Mouse (Mus musculus) common myeloid progenitor, adult 5-6 weeks (primary cell): Measurements from ENCODE around the gene Heatr5a. TPM values are rescaled to one million over a fixed set of nuclear protein-coding genes. Genes with fewer than 3 reads are reported as not detected.

Experiments used
- ATAC-seq: replicated peaks from 2 replicates; pipeline ENCODE4 v1.8.0; 2016; ENCODE audit warnings: low read depth, mild to moderate bottlenecking, moderate TSS enrichment, inconsistent platforms; ENCODE audit not compliant: poor library complexity, severe bottlenecking
- total RNA-seq: library from RNA; stranded (forward); fragments of 200-1000, 187-1606 nt; gene quantifications from 2 replicates; pipeline ENCODE4 v1.2.3, GENCODE M21; 2017

The Heatr5a gene
- total RNA-seq, 1 experiment from 2014 or later = 62.1 TPM

GRCm38 (mm10) chr12:51851617-51852016 lies 119.5 kb downstream of the Heatr5a start:
- ATAC-seq = 0 out of 2 replicates have a peak, but pooled peaks have one; percentile 29

DNA sequence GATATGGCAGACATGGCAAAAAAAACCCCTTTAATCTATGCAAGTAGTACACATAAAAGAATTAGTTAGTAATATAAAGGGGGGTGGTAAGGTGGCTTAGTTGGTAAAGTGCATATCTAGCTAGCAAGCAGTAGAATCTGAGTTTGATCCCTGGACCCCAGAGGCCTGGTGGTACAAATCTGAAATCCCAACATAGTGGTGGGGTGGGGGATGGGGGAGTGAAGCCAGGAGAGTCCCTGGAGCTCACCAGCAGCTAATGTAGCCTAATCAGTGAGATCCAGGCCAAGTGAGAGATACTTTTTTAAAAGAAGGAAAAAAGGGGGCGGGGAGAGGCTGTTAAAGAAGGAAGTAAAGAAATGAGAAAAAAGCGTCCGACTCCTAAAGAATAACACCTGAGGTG lies 120.0 kb downstream of the Heatr5a start:
- ATAC-seq = no peak

DNA sequence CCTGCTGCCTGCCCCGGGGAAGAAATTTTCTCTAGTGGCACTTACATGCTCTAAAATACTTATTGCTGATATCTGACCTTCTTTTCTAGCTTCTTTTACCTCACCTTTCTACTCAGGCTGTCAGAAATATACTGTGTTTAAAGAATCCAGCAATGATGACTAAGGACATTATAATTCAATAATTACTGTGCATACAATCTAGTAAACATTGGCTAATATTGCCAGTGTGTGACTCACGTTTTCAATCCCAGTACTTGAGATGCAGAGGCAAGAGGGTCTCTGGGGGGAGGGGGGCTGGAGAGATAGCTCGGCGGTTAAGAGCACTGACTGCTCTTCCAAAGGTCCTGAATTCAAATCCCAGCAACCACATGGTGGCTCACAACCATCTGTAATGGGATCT lies 120.8 kb downstream of the Heatr5a start:
- ATAC-seq = no peak

DNA sequence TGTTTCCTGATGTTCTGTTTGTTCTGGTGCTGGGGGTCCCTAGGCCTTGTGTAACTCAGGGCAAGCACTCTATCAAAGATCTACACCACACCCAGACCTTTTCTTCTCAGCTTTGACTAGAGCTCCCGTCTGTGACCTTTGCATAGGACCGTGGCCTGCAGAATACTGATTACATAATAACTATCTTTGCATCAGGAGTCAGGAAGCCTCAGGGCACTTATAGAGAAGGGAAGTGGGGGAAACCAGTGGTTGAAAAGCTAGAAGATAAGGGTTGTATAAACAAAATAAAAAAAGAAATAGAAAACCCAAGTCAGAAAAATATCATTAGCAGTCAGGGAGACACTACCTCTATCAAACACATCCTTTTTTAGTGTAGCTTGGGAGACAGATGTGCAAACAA lies 121.2 kb downstream of the Heatr5a start:
- peak; percentile 57 for ATAC-seq

DNA sequence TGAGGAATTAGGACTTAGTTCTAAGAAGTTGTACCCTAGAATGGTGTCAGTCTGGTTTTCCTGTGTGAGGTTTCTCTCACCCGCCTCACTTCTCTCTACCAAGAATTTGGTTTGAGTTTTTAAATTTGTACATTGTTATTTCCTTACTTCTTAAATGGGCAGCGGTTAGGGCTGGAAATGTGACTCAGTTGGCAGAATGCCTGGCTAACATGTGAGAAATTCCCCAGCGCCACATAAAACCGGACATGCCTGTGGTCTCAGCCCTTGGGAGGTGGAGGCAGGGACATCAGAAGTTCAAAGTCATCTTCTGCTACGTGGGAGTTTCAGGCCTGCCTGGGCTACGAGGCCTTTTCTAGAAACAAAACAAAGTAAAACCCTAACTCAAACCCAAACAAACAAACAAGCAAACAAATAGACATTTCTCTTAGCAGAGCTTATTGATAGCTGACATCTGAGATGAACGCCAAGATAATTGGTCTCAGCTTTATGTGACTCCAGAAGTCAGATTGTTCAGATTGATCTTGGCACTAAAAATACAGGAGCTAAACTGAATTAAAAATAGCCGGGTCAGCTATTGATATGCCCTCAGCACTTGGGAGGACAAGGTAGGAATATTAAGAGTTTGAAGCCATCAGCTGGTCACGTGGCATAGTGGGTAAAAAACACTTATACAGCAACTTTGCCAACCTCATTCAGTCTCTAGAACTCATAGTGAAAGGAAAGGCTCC lies 123.0 kb downstream of the Heatr5a start:
- ATAC-seq = peak; percentile 43

DNA sequence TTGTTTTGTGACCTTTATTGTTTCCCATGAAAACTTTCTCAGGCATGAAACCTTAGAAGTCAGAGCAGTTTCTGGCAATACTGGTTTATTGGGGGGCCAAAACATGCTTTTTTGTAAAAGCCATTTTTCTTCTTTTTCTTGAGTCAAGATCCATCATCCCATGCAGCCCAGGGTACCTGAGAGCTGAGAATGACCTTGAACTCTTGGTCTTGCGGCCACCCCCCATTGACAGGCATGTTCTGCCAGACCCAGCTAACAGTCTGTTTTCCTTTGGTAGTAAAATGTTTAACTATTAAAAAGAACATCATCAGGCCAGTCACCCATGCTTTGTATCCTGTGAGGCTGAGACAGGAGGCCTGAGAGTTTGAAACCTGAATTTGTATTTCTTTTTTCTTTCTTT lies 125.9 kb downstream of the Heatr5a start:
- ATAC-seq = no peak

DNA sequence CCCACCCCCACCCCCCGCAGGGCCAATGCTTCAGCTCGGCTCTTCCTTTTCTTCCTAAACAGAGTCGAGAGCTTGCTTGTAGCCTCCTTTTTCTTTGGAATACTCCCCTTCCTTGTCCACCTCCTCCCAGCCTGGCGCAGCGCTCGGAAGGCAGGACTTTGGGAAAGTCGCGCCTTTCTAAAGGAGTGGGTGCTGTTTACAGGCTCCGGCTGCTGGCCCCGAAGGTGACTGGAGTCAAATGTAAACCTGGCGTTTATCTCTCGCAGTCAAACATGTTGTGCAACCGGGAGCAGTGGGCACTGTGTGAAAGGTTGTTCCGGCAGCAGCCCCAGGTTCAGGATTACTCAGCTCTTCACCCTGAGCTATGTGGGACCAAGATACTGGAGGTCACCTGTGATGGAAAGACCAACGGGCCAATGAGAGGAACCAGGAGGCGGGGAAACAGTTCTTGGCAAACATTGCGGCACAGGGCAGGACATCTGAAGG lies 126.3 kb downstream of the Heatr5a start:
- peak; percentile 89 for ATAC-seq

DNA sequence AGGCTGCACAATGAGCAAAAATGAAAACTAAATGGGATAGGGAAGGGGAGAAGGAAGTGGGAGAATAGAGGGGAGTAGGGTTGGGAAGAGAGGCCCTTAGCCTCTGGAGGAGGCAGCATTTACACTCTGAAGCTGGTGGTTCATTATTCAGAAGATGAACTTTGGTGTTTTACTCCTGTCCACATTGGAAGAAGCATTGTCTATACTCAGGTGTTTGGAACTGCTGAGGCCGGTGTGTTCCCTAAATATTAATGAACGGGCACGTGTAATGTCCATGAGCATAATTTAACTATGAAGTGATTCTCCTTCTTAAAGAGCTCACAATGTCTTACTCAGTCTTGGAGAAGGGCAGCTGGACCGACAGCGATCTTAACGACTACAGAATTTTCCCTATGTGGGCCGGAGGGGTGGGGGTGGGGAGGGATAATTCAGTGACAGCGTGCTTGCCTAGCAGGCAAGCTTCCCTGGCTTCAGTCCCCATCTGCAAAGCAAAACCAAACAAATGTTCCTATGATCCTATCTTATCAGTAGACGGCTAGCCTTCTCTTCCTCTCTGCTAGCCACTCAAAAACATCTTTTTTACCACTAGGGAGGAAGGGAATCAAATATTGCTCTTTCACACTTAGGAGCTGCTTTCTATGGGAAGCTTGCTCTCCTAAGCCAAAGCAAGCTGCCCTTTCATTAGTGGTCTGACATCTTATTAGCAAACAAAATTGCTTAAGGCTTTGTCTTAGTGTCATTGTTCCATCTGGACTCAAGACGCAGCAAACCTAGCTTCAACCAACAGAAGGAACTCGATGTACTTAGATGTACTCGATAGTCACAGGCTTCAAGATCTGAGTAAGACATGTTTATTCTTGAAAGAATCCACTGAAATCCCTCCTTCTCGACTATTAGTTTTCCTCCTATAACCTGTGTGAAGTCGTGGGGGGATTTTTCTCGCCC lies 127.3 kb downstream of the Heatr5a start:
- ATAC-seq = no peak

DNA sequence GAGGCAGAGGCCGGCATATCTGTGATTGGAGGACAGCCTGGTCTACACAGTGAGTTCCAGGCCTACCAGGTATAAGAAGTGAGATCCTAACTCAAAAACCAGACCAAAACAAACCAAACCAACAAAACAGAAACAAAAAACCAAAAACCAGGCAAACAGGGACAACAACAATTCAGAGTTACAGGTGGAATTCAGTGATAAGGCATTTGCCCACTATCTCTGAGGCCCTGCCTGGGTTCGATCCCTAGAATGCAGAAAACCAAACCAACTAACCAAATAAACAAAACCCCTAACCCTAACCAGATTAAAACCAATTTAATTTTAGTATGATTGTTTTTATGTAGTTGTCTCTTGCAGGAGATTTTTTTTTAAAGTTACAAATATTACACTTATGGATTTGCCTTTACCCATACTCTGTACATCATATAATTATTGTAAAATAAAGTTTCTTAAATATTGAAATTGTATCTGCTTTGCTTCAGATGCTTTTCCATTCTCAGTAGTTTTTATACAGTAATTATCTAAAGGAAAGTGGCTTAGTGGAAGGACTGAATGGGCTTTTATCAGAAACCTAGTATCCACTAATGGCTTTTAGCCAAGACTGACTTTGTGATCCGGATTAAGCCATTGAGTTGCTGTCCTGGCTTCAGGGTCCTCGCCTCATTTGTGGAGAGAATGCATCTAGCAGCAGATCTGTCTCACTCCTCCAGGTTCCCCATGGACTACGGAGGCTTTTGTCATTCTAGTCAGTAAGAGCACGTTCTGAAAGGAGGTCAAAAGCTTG lies 128.8 kb downstream of the Heatr5a start:
- ATAC-seq = no peak

DNA sequence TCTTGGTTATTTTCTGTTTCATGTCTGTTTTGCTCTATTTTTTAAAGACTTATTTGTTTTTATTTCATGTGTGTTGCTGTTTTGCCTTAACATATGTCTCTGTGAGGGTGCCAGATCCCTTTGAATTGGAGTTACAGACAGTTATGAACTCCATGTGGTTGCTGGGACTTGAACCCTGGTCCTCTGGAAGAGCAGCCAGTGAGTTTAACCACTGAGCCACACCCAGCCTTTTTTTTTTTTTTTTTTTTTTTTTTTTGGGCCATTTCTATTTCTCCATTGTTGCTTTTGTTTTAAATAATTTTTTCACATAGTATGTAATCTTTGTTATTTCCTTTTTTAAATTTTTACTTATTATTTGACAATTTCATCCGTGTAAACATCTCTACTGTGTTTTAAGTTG lies 131.3 kb downstream of the Heatr5a start:
- no peak for ATAC-seq

DNA sequence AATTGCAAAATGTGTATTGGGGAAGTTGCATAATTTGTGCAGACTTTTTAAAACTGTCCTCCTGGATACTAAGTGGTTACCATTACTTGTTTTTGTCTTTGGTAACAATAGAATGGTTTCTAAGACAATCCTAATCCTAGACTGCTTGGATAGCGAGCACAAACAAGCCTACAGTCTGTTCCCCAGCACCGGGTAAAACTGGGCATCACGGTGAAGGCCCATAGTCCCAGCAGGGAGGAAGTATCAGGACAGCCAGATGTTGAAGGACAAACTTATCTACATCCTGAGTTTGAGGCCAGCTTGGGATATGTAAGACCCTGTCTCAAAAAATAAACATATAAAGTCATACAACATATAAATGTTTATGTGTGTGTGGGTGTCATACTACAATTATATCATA lies 135.9 kb downstream of the Heatr5a start:
- peak; percentile 63 for ATAC-seq

DNA sequence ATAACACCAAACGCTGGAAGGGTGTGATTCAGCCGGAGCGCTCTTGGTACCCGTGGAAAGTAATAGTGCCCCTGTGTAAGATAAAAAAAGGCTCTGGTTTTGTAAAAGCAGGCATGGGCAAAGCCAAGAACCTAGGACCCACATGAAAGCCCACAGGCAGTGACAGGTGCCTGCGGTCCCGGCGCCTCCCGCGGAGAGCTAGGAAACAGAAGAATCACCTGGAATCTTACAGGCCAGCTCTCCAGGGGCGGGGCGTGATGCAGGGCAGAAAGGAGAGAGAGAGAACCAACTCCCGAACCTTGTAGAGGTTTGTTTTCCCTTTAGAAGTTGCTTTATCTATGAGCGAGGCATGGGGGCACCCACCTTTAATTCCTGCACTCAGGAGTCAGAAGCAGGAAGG lies 139.2 kb downstream of the Heatr5a start:
- no peak for ATAC-seq

GRCm38 (mm10) chr12:51831296-51831695 lies 139.8 kb downstream of the Heatr5a start:
- no peak for ATAC-seq

DNA sequence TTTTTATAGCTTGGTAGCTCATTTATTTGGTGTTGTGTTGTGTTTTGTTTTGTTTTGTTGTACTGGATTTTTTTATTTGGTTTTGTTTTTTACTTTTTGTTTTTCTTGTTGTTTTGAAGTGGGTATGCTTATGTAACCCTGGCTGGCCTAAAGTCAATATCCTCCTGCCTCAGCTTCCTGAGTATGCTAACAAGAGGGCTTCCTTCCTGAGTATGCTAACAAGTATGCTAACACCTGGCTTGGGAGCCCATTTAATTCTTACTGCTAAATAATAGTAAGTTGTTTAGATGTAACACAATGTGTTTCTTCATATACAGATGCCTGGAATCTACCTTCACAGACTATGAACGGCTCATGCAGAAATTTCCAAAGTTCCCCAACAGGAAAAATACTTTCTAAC lies 140.4 kb downstream of the Heatr5a start:
- no peak for ATAC-seq

DNA sequence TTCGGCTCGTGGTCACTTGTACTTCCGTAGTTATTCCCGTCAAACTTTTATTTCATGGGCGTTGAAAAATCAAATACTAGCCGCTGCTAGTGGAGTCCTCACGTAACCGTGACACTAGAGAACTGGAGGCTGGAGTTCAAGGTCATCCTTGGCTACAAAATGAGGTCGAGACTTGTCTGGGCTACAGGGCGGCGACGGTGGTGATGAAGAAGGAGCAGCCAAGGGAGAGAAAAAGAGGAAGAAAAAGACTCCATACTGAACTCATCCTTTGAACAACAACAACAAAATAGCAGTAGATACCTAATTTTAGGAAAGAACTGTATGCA lies 141.1 kb downstream of the Heatr5a start:
- peak; percentile 24 for ATAC-seq

DNA sequence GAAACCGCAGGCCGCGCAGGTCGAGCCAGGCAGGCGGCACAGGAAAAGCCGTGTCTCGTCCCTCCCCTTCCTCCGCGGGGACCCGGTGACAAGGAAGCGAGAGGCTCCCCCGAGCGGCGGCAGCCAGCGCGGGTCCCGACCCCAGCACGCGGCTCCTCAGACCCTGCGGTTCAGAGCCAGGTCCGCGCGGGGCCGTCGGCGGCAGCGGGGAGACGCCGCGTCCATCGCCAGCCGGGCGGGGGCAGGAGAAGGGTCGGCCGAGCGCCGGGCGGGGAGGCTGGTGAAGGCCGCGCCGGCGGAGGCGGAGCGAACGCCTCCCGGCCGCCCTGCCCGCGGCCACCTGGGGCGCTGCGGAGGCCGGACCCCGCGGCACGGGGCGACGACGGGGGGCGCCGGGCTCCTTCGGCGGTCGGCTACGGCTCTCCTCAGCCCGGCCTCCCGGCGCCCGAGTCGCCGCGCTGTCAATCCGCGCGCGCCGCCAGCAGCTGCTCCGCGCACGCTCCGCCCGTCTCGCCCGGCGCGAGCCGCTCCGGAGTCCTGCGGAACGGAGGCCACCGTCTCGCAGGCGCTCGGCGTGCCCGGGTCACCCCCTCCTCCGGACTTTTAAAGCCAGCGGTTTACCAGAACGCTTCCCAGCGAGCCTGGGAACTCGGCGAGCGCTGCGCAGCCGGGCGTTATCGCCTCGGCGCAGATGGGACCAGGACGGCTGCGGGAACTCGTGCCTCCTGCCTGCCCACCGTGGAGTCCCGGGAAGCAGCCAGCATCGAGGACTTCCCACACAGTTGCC lies 141.6 kb downstream of the Heatr5a start, which contains the start of gene Hectd1:
Gene Hectd1, minus strand, starts transcription at position 247 of the 787 bp plus-strand sequence.
- peak; percentile 67 for ATAC-seq

DNA sequence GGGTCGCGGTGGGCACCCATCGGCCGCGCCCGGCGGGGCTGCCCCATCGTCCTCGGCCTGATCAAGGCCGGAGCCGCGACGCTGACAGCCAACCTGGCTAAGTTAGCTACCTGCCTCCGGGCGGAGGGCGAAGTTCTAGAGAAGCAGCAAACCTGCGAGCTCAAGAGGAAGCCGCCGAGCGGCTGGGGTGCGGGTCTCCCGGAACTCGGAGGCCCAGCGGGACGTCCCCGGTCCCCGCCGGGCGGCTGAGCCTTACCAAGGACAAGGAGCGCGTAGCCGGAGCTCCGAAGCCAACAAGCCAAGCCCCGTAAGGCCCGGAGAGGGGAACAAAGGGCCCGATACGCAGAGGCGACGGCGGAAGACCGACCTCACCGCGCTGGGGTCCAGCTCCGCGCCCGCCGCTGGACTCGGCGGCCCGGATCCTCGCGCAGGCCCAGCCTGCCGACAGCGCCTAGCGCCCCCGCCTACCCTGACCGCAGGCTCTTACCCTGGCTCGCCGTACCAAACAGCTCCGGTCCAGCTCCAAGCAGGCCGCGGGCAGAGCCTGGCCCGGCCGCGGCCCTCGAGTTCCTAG lies 142.3 kb downstream of the Heatr5a start:
- no peak for ATAC-seq

DNA sequence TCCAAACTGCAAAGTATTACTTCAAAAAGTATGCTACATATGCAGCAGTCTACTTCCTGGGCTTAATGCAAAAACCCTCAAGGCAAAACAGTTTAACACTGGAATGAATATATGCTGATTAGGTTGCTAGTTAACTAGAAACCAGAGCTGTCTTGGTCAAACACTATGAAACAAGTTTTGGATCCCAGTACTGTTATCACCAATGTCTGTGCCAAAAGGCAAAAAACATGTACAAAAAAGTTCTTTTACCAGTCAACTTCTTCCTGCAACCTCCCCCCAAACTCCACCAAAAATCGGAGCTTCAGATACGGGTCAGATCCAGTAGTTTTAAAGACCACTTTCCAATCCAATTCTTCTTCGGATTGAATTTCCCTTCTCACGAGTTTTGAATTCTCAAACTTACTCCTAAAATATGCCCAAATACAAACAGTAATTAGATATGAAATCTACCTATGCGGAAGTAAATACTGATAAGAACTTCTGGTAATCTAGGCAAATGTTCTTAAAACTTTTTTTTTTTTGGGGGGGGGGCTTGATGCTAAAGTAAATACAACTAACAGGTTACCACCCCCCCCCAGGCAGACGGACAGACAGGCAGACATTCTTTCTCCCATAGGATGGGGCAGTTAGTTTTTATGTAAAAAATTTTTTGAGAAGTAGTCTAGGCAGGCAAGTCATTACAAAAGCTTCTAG lies 143.0 kb downstream of the Heatr5a start:
- ATAC-seq = no peak
